Mouse (Mus musculus) lung, postnatal 4 days (tissue): ENCODE results near the gene Trabd2b.

Experiments used
- DNase-seq, 2 experiments: peaks; one replicate each; pipeline ENCODE4 v3.0.0; 2021

The Trabd2b gene

DNA sequence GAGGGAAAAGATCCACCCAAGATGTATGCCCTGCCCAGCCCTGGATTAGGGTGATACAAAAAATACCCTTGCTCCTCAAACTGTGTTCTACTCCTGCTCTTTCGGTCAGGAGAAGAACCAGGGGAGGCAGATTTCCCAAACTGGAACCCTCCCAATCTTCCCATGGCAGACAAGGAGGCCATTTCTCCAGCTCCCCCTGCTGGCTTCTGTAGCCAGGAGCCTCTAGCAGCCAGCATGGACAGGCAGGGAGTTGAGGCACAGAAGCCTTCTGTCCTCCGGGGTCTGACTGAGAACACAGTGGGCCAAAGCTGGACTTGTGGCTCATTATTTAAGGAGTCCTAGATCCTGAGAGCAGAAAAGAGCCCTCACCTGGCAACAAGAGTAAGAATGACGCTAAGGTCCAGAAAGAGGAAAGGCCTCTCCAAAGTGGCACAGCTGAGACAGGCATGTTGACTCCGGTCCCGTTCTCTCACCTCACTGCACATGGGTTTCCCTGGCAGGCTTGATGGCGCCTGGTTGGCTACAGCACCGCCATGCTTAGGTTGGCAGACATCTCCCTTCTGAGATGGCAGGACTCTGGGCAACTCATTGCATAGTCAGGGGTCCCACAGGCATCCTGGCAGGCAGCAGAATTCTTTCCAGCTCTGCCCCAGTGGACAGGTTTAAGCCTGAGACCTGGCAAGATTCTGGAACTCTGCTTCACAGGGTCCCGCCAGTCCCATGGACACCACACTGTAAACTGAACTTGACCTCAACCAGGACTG lies 204.8 kb downstream of the Trabd2b start:
- peak in 1 of 2 experiments; percentile 46 for DNase-seq

DNA sequence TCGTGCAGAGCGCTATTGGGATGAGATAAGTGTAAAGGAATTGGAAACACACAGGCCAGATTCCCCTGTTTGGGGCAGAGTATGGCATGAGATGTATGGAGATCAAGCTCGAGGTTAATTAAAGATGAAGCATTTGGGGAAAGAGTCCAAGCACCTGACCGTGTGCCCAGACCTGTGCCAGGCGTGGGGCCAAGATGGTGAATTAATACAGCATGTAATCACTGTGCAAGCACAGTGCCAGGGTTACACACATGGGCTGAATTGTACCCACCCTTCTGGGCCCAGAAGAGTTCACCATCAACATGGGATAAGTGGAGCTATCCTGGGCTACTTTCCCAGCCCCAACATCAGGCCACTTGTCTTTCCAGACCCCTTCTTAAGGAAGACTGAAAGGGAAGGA lies 205.5 kb downstream of the Trabd2b start:
- DNase-seq = no peak

DNA sequence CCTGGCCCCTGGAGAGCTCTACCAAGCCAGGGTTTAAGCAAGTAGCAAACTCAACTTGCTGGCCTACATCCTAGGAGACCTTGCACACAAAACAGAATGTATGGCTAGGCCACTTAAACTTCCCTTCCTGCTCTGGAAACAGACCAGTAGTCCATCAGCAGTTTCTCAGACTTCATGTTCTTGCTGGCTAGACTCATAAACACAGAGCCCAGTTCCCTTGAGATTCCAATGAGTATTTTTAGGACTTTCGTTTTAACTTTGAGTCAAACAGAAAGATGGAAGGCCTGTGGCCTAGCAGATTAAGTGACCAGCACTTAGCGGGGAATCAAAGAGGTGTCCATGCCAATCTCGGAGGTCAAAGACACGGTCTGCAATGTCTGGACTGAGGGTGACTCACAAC lies 206.3 kb downstream of the Trabd2b start:
- no peak for DNase-seq

DNA sequence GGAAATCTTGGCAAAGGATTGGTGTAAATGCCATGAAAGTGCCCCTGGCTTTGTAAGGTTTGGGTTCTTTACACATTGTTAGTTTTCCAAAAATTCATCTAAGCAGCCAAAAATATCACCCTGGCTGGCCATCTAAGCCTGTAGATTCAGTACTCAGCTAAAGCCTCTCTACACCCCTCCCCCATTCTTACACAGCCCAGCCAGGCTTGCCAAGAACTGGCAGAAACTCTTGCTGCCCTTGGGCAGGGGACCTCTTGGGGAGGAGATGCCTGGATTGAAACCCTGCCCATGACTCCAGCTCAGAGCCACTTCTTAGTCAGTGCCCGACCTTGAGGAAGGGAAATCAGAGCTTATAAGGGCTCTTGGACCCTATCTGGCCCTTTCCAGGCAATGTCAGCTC lies 207.6 kb downstream of the Trabd2b start:
- DNase-seq = peak in 1 of 2 experiments; percentile 57

DNA sequence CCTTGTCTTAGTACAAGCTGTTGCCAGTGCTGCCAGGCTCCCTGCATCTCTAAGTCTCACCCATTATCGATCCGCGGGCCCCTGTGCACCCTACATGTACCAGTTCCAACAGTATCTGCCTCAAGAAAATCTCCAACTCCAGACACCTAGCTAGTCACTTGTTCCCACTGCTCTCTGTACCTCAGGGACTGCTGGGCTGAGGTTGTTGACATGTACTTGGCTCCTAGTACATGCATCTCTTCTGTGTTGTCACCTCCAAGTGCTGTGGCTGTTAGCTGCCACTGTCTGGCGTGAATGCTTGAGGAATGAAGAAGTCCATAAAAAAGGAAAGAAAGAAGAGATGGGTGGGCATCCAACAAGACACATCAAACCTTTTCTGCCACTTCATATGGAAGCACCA lies 209.2 kb downstream of the Trabd2b start:
- DNase-seq = no peak

DNA sequence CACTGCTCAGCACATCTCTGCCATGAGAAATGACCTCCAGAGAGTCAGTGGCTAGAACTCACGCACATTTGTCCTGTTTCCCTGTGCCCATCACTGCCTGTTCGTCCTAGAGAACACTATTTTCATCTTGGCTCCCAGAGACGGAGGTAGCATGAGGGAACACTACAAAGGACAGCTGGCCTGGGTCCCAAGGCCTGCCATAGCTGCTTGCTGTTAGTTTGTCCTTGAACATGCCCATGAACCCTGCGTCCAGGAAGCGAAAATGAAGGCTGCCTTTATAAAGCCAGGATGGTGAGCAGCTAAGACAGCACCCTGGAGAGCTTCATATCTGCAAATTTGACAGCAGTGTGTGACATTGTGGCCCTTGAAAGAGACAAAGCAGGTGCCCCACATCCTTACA lies 216.4 kb downstream of the Trabd2b start:
- no peak for DNase-seq

DNA sequence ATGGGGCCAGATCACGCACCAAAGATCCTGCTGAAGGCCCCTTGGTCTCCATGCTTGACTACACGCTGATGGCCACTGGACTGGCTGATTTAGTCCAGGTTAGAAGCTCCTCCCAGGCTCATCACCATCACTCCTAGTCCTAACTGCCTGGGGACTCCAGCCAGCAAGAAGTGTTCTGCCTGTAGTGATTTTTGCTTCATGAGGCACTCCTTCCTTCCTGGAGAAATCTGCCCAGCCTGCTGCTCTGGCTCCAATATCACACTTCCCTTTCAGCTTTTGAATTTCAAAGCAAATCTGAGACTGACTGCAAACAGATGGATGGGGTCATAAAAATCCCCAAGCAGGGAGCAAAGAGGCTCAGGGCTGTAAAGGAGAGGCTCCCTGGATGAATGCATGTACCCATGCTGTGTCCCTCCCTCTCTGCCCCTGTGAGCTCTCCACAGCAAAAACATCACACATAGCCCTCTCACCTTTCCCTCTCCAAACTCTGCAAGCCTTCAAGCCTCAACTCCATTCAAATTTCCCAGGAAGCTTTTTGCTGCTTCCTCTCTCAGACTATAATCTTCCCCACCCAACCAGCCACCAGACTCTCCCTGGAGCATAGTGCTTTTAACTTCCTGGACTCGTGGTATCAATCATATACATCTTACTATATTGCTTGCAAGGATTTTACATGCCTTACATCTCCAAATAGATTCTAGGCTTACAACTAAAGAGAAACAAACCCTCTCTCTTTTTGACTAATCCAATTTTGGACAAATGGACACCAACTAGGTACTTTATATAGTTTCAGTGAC lies 217.8 kb downstream of the Trabd2b start:
- DNase-seq = peak; percentile 33 to 70

DNA sequence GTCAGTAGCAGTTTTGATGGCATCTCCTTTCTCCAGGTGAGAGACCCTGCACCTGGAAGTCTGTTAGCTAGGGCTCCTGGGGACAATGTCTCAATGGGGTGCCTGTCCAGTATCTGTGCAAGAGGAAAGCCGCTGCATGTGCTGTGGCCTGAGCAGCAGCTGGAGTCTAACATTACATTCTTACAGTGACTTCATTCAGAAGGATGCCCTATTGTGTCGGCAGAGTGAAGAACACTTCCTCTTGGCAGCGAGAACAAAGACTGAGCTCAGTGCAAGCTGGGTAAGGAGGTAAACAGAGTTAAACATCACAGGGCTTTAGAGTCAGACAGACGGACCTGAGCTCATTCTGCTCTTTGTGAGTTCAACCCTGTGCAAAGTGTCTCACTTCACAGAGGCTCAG lies 218.8 kb downstream of the Trabd2b start:
- peak; percentile 49 to 56 for DNase-seq

DNA sequence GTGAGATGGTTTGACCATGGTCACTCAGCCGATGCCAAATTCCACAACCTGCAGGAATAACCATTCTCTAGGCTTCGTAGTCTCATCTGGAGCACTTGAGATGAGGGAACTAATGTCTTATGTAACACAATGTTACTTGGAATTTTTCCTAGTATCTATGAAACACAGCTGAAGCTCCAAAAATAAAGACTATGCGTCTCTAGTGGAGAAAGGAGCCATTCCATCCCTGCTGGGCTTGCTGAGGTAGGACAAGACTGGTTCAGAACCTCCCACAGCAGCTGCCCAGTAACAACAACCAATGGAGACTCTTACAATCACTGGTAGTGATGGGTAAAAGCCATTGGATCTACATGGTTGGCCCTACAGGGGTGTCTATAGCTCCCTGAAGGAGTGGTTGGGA lies 219.4 kb downstream of the Trabd2b start:
- no peak for DNase-seq

DNA sequence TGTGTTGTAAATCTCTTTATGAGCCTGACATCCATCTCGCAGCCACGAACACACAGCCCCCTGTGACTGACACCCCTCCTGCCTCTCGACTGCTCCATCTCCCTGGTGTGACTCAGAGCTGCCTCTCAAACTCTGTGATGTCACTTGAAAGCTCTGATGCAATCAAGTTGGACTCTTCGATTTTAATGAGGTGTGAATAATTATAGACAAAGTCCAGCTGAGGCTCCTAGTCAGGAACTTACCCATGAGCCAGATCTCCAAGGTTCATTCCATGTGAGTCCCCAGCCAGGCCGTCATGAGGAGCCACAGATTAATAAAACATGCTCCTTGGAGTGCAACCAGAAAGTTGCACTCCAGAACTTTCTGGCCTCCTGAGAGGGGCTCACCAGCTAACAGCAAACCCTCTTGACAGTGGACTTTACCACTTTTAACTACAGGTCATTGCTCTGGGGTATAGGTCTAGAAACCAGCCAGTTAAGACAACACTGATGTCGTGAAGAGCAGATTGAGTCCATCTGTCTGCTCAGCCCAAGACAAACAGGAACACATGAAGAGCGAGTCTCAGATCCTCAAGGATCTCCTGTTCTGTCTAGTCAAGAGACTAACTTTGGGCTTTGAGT lies 221.3 kb downstream of the Trabd2b start:
- peak; percentile 47 to 81 for DNase-seq

DNA sequence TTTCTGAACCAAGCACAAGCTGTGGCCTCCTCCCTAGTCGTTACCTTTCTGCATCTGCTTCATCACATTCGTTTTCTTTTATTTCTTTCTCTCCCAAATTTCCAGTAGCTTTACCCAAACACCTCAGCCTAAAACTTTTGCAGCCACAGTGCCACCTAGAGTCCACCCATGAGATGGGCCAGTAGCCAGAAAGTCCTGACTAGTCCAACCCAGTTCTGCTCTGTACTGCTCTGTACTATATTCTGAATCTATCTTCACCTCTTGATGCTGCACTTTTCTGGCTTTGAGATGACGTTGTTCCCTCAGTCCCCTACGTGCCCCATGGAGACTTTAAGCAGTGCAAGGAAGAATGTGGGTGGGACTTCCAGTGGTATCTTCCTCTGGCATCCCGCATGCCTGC lies 229.4 kb downstream of the Trabd2b start:
- DNase-seq = peak; percentile 69 to 77

DNA sequence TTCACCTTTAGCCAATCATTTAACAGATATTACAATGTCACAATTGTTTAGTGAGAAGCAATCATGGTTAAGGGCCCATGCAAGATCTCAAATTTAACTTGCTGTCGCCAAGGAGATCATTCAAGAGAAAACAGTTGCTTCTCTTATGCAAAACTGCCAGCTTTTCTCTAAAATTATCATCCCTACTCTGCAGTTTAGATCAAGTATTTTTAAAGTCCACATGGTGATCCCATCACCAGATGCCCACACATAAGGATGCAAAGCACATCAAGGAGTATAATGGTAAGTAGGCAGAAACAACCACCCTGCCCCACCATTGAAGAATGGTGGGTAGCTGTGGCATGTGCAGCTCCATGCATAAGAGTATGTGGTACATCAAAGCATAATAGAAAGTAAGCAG lies 229.8 kb downstream of the Trabd2b start:
- no peak for DNase-seq

DNA sequence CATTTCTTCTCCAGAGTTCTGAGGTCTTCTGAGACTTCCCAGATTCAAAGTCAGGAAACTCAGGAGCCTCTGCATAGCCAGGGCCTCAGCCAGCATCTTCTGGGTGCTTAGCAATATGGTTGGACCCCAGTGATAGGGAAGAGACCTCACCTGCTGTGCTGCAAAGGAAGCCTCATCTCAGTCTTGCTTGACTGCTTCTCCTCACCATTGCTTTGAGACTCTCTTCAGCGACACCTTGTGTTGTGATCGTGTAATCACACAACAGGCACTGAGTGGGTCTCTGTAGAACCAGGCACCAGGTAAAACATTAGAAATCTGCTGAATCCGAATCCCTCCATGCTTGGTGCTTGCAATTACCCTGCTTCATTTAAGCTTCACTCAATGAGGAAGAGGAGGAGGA lies 230.6 kb downstream of the Trabd2b start:
- peak in 1 of 2 experiments; percentile 38 for DNase-seq

DNA sequence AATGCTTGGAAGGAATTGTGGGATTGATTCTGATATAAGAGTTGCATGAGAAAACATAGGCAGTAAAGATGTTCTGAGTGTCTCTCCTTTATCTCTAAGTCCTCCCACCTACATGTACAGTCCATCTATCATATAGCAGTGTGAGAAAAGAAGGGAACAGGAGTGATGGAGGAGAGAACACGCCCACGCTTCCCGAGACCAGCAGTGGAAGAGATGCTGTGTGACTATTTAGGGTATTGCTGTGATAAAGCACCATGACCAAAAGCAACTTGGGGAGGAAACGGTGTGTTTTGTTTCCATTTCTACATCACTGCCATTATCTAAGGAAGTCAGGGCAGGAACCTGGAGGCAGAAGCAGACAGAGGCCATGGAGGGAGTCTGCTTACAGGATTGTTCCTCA lies 235.9 kb downstream of the Trabd2b start:
- DNase-seq = no peak

DNA sequence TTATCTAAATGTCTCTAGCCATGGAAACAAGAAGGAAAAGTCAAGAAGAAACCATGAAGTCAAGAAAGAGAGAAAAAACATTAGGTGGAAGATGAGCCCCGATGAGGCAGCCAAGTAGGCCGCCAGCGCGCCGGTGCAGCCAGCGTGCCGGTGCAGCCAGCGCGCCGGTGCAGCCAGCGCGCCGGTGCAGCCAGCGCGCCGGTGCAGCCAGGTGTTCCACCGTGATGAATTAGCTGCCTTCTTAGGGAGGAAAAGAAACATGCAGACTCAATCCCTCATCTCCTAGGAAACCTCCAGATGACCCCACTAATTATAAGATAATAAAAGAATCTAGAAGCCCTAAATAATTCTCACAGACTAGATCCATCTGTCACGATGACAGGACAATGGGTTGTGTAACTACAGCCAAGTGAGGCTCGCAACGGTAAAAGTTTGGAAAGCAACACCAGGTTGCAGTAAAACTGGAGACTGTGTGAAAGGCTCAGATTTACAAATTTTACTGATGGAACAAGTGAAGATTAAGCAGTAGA lies 237.2 kb downstream of the Trabd2b start:
- DNase-seq = no peak

DNA sequence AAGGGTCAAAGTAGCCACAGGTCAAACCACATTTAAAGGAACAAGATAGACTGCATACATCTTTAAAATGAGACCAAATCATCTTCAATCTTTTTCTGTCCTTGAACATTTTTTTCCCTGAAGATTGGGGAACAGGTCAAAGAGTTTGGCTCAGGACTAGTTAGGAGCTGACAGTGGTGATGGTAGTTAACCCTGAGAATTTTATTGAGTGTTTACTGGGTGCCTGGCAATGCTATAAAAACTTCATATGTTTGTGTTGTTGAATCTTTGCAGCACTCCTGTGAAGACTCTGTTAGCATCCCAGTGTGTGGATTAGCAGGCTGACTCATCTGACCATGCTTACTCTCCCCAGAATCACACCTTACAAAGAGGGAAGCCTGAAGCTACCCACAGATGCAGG lies 238.8 kb downstream of the Trabd2b start:
- no peak for DNase-seq

DNA sequence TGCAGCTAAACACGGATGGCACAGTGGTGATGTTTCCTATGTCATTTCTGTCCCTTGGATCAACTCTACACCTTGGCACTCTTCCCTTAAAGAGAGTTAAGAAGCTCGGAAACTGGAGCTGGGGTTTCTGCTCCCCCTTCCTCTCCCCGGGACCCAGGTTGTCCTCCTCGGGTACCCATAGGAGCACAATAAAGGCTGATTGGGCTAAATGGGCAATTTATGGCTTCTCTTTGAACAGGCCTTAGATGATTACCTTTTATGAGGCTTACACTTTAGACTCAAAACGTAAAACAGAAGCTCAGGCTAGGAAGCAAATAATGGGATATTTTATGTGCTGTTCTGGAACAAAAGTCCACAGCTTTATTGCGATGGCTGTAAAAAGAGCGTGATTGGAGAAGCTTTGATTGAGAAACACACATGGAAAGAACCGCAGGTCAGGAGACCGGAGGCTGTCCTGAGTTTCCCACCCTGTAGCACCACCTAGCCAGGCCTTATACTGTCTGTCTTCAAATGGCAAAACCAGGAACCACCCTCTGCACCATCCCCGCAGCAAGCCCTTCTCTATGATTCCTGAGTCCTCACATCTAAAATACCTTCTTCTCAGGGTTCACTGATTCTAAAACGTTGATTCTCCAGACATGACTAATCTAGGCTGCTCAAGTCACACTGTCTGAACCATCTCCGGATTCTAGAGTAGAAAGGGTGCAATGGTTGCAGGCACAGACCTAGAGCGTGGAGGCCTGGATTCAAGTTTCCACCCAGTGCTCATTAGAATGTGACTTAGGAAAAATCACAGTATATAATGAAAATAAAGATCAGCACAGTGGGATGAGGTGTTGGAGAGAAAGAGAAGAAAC lies 240.5 kb downstream of the Trabd2b start:
- DNase-seq = peak in 1 of 2 experiments; percentile 5

DNA sequence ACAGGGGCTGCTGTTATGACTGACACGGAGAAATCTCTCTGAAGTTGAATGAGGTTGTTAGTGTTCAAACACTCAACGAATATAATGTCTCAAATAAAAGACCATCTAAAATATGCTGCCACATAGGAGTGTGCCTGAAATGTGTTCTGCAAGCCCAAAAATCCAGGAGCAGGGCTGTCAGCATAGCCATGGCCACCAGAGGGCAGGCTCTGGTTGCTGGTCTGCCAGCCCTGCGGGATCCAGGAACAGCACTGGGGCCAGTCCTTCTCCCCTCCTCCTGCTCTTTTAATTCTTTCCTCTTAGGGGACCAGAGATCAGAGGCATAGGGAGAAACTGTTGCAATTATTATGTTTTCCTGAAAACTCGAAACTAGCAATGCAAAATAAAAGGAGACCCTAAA lies 241.2 kb downstream of the Trabd2b start:
- peak; percentile 71 to 75 for DNase-seq

DNA sequence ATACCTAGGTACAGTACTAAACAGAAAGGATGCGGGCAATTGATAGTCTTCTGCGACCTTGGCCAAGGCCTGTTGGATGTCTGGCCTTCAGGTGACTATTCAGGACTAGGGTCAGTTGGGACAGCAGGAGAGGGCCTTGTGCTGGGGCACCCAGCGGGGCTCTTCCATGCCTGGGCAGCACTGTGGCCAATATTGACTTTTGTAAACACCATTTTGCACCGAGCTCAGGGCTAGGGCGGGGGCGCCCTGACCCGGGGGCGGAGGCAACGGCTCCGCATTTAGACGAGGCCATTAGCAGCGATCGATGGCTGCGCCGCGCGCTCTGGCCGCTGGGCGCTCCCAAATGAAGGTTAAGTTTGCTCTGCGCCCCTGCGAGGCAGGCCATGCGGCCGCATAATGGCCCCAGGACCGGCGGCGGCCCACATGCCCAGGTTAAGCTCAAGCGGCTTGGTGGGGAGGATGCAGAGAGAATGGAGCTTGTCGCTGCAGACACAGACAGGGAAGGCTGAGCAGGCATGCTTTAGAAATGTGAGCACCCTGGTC lies 242.1 kb downstream of the Trabd2b start:
- peak in 1 of 2 experiments; percentile 25 for DNase-seq

DNA sequence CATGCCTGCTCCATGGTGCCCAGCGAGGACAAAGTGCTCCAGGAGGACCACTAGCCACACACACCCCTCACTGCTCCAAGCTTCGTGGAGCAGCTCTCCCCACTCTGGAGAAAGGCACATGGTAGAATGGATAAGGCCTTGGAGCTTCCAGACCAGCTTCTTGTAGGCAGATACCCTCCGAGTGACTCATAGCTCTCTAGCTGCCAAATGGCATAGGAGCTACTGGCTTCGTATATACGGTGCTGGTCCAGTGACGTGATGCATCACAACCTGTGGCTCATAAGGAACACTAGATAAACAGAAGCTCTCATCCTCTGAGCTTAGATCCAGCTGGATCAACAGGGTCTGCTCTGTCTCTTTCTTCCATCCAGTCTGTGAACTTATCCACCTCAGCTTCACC lies 244.0 kb downstream of the Trabd2b start:
- DNase-seq = peak in 1 of 2 experiments; percentile 12

DNA sequence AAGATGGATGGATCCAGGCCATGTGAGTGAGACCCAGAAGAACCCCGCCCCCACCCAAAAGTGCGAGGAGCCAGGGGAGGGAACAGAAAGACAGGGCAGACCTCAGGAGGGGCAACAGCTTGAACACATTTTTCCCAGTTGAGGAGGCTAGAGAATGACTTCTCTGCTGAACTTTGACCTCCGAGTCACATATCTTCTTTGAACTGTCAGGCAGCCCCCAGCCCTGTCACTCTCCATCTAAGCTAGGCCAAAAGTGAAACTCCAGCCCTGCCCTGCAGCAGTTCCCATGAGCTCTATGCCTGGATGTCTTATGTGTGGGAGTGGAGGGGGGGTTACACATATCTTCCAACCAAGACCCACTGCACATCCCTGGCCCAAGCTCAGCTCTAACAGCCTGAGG lies 244.5 kb downstream of the Trabd2b start:
- DNase-seq = peak in 1 of 2 experiments; percentile 25

DNA sequence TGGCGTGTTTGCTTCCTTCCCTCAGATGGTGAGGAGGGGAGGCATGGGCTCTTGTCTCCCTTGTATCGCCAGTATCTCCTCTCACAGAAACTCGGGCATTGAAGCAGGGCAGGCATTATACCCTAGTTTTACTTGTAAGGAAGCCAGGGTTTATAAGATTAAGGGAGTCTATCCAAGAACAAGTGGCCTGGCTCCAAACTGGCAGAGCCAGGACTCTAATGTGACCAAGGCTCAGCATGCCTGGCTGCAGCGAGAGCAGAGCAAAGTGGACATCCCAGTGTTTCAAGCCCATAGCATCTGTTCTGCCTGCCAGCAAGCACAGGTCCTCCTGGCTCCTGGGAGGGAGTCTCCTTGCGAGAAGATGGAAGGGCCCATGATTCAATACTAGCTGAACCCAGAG lies 245.1 kb downstream of the Trabd2b start:
- peak in 1 of 2 experiments; percentile 21 for DNase-seq
